Mouse (Mus musculus) heart, embryonic 12.5 days (tissue): ENCODE data around the gene Cnbp. TPM values are rescaled to one million over a fixed set of nuclear protein-coding genes. Genes with fewer than 3 reads are reported as not detected.

Experiments
- ATAC-seq: fragments of 200-750 bp; cut with Nextera tagmentation; 2 replicates; pipeline ENCODE4 v1.8.0; 2017; ENCODE audit warnings: moderate TSS enrichment, moderate library complexity; ENCODE audit not compliant: insufficient number of reproducible peaks, low FRiP score
- H3K27ac ChIP-seq: fragments of 300-500 bp; sonication (generic); 2 replicates; pipeline ENCODE4 v1.5.1; 2016; ENCODE audit warnings: mild to moderate bottlenecking, moderate library complexity; ENCODE audit not compliant: poor library complexity, severe bottlenecking
- H3K27me3 ChIP-seq: fragments of 300-500 bp; sonication (generic); replicated peaks from 2 replicates; pipeline ENCODE4 v1.6.1; 2016; ENCODE audit warnings: mild to moderate bottlenecking, moderate library complexity
- H3K36me3 ChIP-seq: fragments of 300-500 bp; sonication (generic); 2 replicates; pipeline ENCODE4 v1.6.1; 2016; ENCODE audit warnings: mild to moderate bottlenecking, moderate library complexity
- H3K4me1 ChIP-seq: fragments of 300-500 bp; sonication (generic); replicated peaks from 2 replicates; pipeline ENCODE4 v1.6.1; 2016; ENCODE audit warnings: mild to moderate bottlenecking
- H3K4me2 ChIP-seq: fragments of 300-500 bp; sonication (generic); 2 replicates; pipeline ENCODE4 v1.6.1; 2016; ENCODE audit warnings: mild to moderate bottlenecking, moderate library complexity
- H3K4me3 ChIP-seq: fragments of 300-500 bp; sonication (generic); 2 replicates; pipeline ENCODE4 v1.5.1; 2016; ENCODE audit warnings: mild to moderate bottlenecking
- H3K9ac ChIP-seq: fragments of 300-500 bp; sonication (generic); 2 replicates; pipeline ENCODE4 v1.6.1; 2016; ENCODE audit warnings: mild to moderate bottlenecking, moderate library complexity
- H3K9me3 ChIP-seq: fragments of 300-500 bp; sonication (generic); replicated peaks from 2 replicates; pipeline ENCODE4 v1.6.1; 2016; ENCODE audit warnings: mild to moderate bottlenecking, moderate library complexity
- WGBS: fragments of 180-500 bp; shearing (Covaris S2); methylation state at CpG from one replicate; pipeline ENCODE4 v1.1.7; 2016; 5-methylcytosine and 5-hydroxymethylcytosine counted together
- polyA plus RNA-seq: library from polyadenylated mRNA; unstranded; fragments of >200 nt; fragmentation: Nextera tagmentation; extraction: Ambion mirVana; gene quantifications from 2 replicates; pipeline ENCODE4 v1.2.1, GENCODE M21; 2016

The Cnbp gene
- 767 and 777 TPM in 2 replicates for polyA plus RNA-seq

DNA sequence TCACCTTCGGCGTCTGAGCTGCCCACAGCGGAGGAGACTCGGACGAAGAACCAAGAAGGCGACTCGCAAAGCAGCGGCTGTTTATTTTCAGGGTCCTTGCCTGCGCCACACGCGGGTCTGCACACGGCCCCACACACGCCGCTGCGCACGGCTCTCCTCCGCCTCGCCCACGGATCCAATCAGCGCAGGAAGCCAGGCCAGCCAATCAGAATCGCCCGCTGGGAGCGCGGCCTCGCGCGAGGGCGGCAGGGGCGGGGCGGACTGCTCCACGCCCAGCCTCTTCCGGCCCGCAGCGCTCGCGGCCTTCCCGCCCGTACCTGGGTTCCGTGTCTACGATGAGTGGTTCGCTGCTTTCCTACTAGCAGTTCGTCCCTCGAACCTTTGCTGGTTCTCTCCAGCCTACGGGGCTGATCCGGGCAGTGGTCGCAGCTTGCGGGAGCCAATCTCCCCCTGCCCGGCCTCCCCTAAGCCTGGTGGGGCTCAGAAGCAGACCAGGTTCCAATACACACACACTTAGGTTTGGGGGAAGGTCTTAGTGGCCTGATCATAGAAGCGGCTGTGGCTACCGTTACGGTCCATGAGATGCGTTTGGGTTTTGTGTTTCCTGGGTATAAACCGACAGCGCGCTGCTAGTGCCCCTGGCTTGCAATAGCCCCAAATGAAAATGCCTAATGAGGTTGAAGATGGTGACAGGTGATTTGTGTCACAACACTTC, at the start of gene Cnbp:
Gene Cnbp, minus strand, starts transcription at position 207 of the 715 bp plus-strand sequence.
- H3K4me1 ChIP-seq = peaks cover 16% of the 10 kb centered on the region
- H3K27me3 ChIP-seq = no peaks in the 10 kb centered on the region
- WGBS = under 1% methylated on average over 55 of the region's 55 CpGs
- peak within 1 kb of the TSS; percentile 92 for H3K27ac ChIP-seq
- H3K9ac ChIP-seq = peak within 1 kb of the TSS; percentile 100
- H3K9me3 ChIP-seq = no peaks in the 10 kb centered on the region
- peaks cover 8% of the 10 kb centered on the region for H3K36me3 ChIP-seq
- H3K4me2 ChIP-seq = peak within 1 kb of the TSS; percentile 79
- ATAC-seq = peak; percentile 99
- H3K4me3 ChIP-seq = peak within 1 kb of the TSS; percentile 99

DNA sequence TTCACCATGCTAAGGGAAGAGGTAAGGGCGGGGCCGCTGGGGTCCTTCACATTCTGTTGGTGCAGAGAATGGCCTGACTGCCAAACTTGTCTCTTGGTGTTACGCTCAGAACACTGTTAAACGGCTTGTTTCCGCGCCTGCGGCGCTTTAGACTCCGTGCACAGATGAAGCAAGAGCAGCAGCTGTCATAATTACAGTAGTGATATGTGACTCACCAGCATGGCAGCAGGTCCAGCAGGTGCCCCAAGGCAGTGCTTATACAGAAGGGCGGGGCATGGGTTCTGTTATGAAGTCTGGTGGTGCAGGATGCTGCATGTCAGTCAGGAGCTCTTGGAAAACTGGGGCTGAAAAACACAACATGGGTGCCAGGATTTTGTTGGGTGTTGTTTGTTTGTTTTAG, 47.1 kb upstream of the Cnbp start:
- Histone ChIP-seq H3K4me3 (no peak overlapping the region), H3K9me3 (no peaks in the 10 kb centered on the region), H3K36me3 (peaks cover 97% of the 10 kb centered on the region), H3K27me3 (no peaks in the 10 kb centered on the region), H3K4me2 (no peak overlapping the region), H3K27ac (no peak overlapping the region), H3K4me1 (no peaks in the 10 kb centered on the region), H3K9ac (no peak overlapping the region)
- 96% methylated on average over 10 of the region's 10 CpGs for WGBS
- ATAC-seq = no peak

DNA sequence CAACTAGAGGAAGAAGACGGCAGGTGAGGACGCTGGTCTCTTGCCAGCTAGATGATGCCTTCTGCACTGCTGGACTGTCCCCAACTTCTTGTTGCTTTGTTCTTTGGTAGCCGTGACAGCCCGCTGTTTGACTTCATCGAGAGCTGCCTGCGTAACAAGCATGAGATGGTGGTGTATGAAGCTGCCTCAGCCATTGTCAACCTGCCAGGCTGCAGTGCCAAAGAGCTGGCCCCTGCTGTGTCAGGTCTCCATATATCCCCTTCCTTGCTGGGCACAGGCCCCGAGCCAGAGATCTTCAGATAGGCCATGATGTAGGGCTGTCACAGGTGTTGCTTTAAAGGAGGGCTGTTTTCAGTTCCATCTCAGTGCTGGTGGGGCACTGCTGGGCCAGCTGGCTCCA, 43.0 kb upstream of the Cnbp start:
- no peak overlapping the region for H3K4me3 ChIP-seq
- peaks cover 98% of the 10 kb centered on the region for H3K36me3 ChIP-seq
- H3K9ac ChIP-seq = no peak overlapping the region
- WGBS = 92% methylated on average over 7 of the region's 7 CpGs
- no peaks in the 10 kb centered on the region for H3K9me3 ChIP-seq
- H3K27me3 ChIP-seq = no peaks in the 10 kb centered on the region
- no peak overlapping the region for H3K4me2 ChIP-seq
- no peak for ATAC-seq
- H3K4me1 ChIP-seq = peaks cover 1% of the 10 kb centered on the region
- H3K27ac ChIP-seq = no peak overlapping the region

DNA sequence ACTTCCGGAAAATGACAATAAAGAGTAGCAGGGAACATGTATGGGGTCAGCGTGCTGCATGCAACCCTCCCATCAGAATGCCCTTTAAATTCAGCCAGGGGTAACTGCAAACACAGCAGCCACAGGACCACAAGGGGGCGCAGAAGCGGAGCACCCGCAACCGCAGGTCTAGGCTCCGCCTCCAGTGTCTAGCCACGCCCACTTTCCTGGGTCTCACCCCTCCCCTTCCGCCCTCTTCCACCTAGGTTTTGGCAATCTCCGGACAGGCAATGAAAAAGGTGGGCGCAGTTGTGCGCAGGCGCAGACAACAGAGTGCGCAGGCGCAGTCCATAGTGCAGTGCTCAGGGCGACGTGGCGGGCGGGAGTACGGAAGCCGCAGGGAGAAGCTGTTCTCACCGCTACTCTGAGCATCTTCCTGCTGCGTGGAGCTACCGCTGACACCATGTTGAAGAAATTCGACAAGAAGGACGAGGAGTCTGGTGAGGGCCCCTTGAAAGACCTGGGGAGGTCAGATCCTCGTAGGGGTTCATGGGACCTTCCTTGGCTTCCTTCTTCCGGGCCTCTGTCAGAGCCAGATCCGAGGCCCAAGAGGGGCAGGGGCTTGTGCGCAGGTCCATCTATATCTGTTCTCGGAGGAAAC, 36.8 kb upstream of the Cnbp start, which contains the start of gene Copg1:
Gene Copg1, plus strand, starts transcription at position 221 of the 640 bp plus-strand sequence.
- peak within 1 kb of the TSS; percentile 89 for H3K4me3 ChIP-seq
- peak within 1 kb of the TSS; percentile 75 for H3K27ac ChIP-seq
- WGBS = under 1% methylated on average over 31 of the region's 31 CpGs
- peaks cover 9% of the 10 kb centered on the region for H3K4me1 ChIP-seq
- ATAC-seq = peak; percentile 98
- H3K4me2 ChIP-seq = peak within 1 kb of the TSS; percentile 81
- no peaks in the 10 kb centered on the region for H3K9me3 ChIP-seq
- peak within 1 kb of the TSS; percentile 95 for H3K9ac ChIP-seq
- peaks cover 39% of the 10 kb centered on the region for H3K36me3 ChIP-seq
- no peaks in the 10 kb centered on the region for H3K27me3 ChIP-seq

DNA sequence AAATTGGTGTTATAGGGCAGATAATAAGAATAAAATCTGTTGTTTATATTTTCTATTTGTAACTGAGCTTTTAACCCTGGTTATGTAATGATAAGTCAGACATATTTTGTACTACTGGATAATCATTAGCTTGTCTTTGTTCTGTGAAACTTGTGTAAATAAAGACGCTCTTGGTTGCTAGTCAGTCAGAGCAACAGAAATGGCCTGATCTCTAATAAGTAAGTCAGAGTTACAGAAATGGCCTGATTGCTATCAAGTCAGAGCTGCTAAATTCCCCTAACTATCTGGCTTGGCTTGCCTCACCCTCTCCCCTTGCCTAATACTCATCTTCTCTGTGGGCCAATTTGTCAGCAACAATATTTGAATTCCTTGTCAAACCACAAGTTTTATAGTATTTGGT, 35.8 kb upstream of the Cnbp start:
- Histone ChIP-seq H3K4me3 (no peak overlapping the region), H3K36me3 (peaks cover 29% of the 10 kb centered on the region), H3K27ac (no peak overlapping the region), H3K27me3 (no peaks in the 10 kb centered on the region), H3K4me1 (peaks cover 12% of the 10 kb centered on the region), H3K4me2 (no peak overlapping the region), H3K9me3 (no peaks in the 10 kb centered on the region), H3K9ac (no peak overlapping the region)
- WGBS = 85% methylated on average over 1 of the region's 1 CpGs
- no peak for ATAC-seq

DNA sequence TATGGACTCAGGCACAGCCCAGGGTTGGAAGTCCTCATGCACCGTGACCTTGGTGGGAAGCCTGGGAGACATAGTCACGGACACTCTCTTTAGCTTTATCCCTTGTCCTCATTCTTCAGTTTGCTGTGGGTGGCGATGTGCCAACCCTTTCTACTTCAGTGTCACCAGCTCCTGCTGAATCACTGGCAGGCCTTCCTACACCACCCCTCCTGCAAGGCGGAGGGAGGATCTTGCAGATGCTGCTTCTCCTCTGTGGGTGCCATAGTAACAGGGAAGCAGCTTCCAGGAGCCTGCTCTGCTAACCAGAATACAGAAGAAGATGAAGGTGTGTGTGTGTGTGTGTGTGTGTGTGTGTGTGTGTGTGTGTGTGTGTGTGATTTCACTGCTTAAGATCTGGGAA, 31.9 kb upstream of the Cnbp start:
- Histone ChIP-seq H3K4me3 (no peak overlapping the region), H3K4me2 (no peak overlapping the region), H3K9me3 (no peaks in the 10 kb centered on the region), H3K27ac (no peak overlapping the region), H3K36me3 (no peaks in the 10 kb centered on the region), H3K27me3 (0 out of 2 replicates have a peak, but pooled peaks cover 12% of the 10 kb centered on the region), H3K4me1 (peaks cover 5% of the 10 kb centered on the region; the same call in 1 of the 2 replicates), H3K9ac (no peak overlapping the region)
- WGBS = 54% methylated on average over 4 of the region's 4 CpGs
- no peak for ATAC-seq

DNA sequence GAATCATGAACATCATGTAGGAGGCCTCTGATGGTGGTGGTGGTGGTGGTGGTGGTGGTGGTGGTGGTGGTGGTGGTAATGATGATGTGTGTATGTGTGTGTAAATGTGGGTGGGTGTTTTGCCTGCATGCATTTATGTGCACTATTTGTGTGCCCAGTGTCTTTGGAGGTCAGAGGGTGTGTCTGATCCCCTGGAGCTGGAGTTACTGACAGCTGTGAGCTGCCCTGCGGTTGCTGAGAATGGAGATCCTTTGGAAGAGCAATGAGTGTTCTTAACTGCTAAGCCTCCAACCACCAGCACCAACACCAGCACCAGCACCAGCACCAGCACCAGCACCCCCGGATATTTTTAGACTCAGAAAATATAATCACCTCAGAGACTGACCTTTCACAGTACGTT, 31.3 kb upstream of the Cnbp start:
- peaks cover 5% of the 10 kb centered on the region; the same call in 1 of the 2 replicates for H3K4me1 ChIP-seq
- H3K27me3 ChIP-seq = 0 out of 2 replicates have a peak, but pooled peaks cover 12% of the 10 kb centered on the region
- no peak overlapping the region for H3K4me2 ChIP-seq
- no peak overlapping the region for H3K4me3 ChIP-seq
- H3K9me3 ChIP-seq = no peaks in the 10 kb centered on the region
- no peak for ATAC-seq
- 71% methylated on average over 3 of the region's 3 CpGs for WGBS
- no peaks in the 10 kb centered on the region for H3K36me3 ChIP-seq
- no peak overlapping the region for H3K9ac ChIP-seq
- no peak overlapping the region for H3K27ac ChIP-seq

DNA sequence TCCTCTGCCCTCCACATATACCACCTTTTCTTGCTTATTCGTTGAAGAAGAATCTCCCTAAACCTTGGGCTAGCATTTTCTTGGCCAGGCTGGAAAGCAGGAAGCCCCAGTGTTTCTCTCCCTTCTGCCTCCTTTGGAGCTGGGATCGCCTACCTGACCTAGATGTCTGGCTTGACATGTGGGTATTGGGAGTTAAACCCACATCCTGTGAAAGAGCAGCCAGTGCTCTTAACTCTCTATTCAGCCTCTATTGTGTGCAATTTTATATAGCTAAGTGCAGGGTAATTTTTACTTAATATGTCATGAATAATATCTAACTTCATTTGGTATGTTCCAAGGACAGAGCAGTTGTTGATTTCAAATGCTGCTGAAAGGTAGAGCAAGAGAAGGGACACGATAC, 28.7 kb upstream of the Cnbp start:
- Histone ChIP-seq H3K4me2 (no peak overlapping the region), H3K36me3 (no peaks in the 10 kb centered on the region), H3K27ac (no peak overlapping the region), H3K4me3 (no peak overlapping the region), H3K9ac (no peak overlapping the region), H3K27me3 (0 out of 2 replicates have a peak, but pooled peaks cover 12% of the 10 kb centered on the region), H3K9me3 (no peaks in the 10 kb centered on the region), H3K4me1 (peaks cover 8% of the 10 kb centered on the region; the same call in 1 of the 2 replicates)
- ATAC-seq = no peak
- 58% methylated on average over 3 of the region's 3 CpGs for WGBS

DNA sequence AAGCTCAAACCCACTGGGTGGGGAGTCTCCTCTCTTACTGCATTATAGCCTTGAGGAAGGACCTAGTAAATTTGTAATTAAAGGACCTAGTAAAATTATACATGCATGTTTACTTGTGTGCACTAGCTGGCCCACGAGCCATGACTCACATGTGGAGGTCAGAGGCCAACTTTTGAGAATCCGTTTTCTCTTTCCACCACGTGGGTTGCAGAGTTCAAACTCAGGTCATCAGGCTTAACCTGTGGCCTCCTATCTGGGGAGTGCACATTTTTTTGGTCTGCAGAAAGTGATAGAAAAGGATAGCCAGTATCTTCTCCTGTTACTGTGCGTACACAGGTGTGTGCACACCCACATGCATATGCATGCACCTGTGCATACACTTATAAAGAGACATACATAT, 28.1 kb upstream of the Cnbp start:
- no peak overlapping the region for H3K4me2 ChIP-seq
- 45% methylated on average over 4 of the region's 4 CpGs for WGBS
- no peaks in the 10 kb centered on the region for H3K36me3 ChIP-seq
- H3K4me3 ChIP-seq = no peak overlapping the region
- H3K27me3 ChIP-seq = 0 out of 2 replicates have a peak, but pooled peaks cover 12% of the 10 kb centered on the region
- H3K27ac ChIP-seq = no peak overlapping the region
- peaks cover 8% of the 10 kb centered on the region; the same call in 1 of the 2 replicates for H3K4me1 ChIP-seq
- no peak for ATAC-seq
- H3K9ac ChIP-seq = no peak overlapping the region
- H3K9me3 ChIP-seq = no peaks in the 10 kb centered on the region

DNA sequence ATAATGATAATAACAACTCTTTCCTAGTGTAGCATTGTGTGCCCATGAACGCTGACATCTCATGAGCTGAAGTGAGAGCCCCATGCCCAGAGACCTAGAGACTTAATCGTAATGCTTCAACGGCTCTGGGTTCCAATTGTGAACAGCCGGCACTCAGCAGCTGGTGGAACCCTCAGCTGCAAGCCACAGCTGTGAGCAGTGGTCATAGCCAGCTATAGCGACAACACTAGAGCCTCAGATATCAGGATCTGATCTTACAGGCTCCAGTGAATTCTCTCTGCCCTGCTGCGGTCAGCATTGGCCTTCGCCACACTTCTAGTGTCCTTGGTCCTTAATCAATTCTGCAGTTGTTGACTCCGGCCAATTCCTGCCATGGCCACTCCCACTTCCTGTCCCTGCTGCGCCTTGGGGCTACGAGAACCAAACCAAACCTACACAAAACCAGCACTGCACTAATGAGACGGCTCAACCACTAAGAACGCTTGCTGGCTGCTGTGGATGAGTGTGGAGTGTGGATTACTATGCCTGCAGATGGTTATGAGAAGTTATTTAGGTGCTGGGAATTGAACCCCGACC, 25.2 kb upstream of the Cnbp start:
- H3K27ac ChIP-seq = no peak overlapping the region
- WGBS = 67% methylated on average over 13 of the region's 13 CpGs
- H3K4me3 ChIP-seq = no peak overlapping the region
- H3K36me3 ChIP-seq = no peaks in the 10 kb centered on the region
- H3K27me3 ChIP-seq = 0 out of 2 replicates have a peak, but pooled peaks cover 12% of the 10 kb centered on the region
- H3K9ac ChIP-seq = no peak overlapping the region
- H3K9me3 ChIP-seq = no peaks in the 10 kb centered on the region
- no peak for ATAC-seq
- H3K4me1 ChIP-seq = peaks cover 3% of the 10 kb centered on the region; the same call in 1 of the 2 replicates
- H3K4me2 ChIP-seq = 0 out of 2 replicates have a peak overlapping the region, but pooled peaks have one; percentile 8

DNA sequence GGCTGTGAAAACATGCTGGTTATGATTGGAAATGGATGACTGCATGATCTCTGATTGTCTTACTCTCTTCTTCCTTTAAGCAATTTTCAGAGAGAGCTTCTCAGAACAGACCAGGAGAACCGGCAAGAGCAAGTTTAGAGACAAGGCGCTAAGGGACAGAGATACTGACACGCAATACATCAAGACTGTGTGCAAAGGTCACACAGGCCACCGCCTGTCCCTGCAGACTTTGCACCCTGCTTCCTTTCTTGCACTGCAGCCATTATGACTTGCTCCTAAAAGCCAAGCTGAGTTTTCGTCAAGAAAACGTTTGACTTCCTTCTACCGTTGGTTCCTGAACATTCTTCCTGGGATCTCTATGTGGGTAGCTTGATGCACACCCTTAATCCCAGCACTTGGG, 24.7 kb upstream of the Cnbp start:
- Histone ChIP-seq H3K27ac (no peak overlapping the region), H3K9me3 (no peaks in the 10 kb centered on the region), H3K27me3 (0 out of 2 replicates have a peak, but pooled peaks cover 11% of the 10 kb centered on the region), H3K4me3 (no peak overlapping the region), H3K36me3 (no peaks in the 10 kb centered on the region), H3K4me1 (peaks cover 3% of the 10 kb centered on the region; the same call in 1 of the 2 replicates), H3K9ac (no peak overlapping the region), H3K4me2 (no peak overlapping the region)
- ATAC-seq = no peak
- WGBS = 82% methylated on average over 7 of the region's 7 CpGs
